Mouse (Mus musculus): ENCODE results near the gene N4bp2. TPM values are rescaled to one million over a fixed set of nuclear protein-coding genes. Genes with fewer than 3 reads are reported as not detected.
A peak's percentile ranks its signal among the peaks of the same experiment; 100 is the strongest.

Gene N4bp2
- polyA plus RNA-seq, 1 experiment, result 22.0 TPM

DNA sequence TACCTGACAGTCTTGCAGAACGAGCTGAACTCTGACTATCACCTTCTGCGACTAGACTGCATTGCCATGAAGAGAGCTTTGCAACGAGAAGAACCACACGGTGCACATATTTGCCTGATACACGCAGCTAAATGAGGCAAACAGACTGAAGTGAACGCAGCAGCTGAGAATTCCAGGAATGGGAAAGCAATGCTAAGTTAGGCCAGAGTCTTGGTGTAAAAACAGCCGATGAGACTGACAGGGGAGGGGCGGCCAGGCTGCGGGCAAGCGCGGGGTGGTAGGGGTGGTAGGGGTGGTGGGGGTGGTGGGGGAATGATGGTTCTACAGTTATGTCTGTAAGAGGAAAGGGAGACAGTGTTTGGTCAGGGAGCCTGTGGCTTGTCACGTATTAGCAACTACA lies 95.6 kb downstream of the N4bp2 start:
- Histone ChIP-seq H3K27ac (ENCODE audit: control insufficient read depth, insufficient read depth, low read length) (peak overlapping the region; percentile 95), H3K4me1 (replicated peaks; ENCODE audit: control insufficient read depth, insufficient read depth, low read length) (peaks cover 31% of the 10 kb centered on the region), H3K4me3 (ENCODE audit: control insufficient read depth, insufficient read depth, low read length) (peak overlapping the region; percentile 38), H3K36me3 (ENCODE audit: control insufficient read depth, insufficient read depth, low read length) (no peaks in the 10 kb centered on the region), H3K27me3 (ENCODE audit: control insufficient read depth, insufficient read depth, low read length) (no peaks in the 10 kb centered on the region)
- DNase-seq, result peak; percentile 50
- 13% methylated on average over 12 of the region's 12 CpGs for WGBS
- no peak for TF ChIP-seq CTCF (IDR thresholded peaks at IDR 0.05; ENCODE audit: borderline replicate concordance, control insufficient read depth, extremely low read depth, insufficient read depth, low read length, poor library complexity)
- no peak for TF ChIP-seq POLR2A (IDR thresholded peaks at IDR 0.05; ENCODE audit: control insufficient read depth, extremely low read depth, insufficient read depth, low read length, poor library complexity)

DNA sequence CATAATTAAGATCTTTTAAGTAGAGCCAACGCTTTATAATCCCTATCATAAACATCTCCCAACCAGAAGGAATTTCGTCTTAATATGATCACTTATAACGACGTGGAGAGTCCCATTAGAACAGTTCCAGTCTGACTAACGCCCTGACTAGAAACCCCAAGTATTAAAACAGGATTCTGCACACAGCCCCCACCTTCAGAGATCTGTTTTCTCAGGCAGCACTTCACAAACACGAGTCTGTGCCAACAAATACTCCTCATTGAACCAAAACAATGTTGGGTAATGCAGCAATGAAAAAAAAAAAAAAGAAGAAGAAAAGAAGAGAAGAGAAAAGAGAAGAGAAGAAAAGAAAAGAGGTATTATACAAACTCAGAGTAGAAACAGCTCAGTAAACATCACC lies 96.1 kb downstream of the N4bp2 start:
- TF ChIP-seq POLR2A (IDR thresholded peaks at IDR 0.05; ENCODE audit: control insufficient read depth, extremely low read depth, insufficient read depth, low read length, poor library complexity), result no peak
- TF ChIP-seq CTCF (IDR thresholded peaks at IDR 0.05; ENCODE audit: borderline replicate concordance, control insufficient read depth, extremely low read depth, insufficient read depth, low read length, poor library complexity), result no peak
- no peak overlapping the region for H3K4me3 ChIP-seq (ENCODE audit: control insufficient read depth, insufficient read depth, low read length)
- H3K4me1 ChIP-seq (replicated peaks; ENCODE audit: control insufficient read depth, insufficient read depth, low read length), result peaks cover 31% of the 10 kb centered on the region
- WGBS, result 42% methylated on average over 6 of the region's 6 CpGs
- DNase-seq, result no peak
- peak overlapping the region; percentile 31; the same call in 1 of the 2 replicates for H3K27ac ChIP-seq (ENCODE audit: control insufficient read depth, insufficient read depth, low read length)
- no peaks in the 10 kb centered on the region for H3K36me3 ChIP-seq (ENCODE audit: control insufficient read depth, insufficient read depth, low read length)
- H3K27me3 ChIP-seq (ENCODE audit: control insufficient read depth, insufficient read depth, low read length), result no peaks in the 10 kb centered on the region

DNA sequence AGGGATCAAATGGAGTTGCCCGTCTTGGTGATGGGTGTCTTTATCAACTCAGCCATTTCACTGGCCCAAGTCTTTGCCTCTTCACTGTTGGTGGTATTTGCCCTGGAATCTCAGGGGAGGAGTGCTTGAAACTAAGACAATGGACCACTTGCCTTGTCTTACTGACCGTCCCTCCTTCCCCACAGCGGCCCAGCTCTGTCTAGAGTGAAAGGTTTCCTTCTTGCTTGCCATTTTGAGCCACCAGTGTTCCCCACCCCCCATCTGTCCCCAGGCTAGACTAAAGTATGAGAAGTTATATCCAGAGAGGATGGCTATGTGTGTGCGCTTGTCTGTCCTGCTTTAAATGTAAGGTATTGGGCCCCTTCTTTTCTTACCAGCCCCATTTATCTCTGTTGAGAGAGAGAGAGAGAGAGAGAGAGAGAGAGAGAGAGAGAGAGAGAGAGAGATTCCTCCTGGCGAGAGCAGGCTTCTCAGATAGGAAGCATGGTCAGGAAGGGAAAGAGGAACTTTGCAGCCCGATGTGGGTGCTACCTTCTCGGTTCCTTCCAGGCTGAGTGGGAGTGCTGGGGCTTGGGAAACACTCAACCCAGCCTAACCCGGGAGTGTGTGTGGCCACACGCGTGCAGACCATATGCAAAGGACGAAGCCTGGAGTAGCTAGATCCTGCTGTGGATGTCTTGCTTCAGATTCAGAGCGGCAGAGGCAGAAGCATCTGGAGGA lies 97.1 kb downstream of the N4bp2 start:
- no peaks in the 10 kb centered on the region for H3K36me3 ChIP-seq (ENCODE audit: control insufficient read depth, insufficient read depth, low read length)
- H3K4me3 ChIP-seq (ENCODE audit: control insufficient read depth, insufficient read depth, low read length), result peak overlapping the region; percentile 59
- peaks cover 28% of the 10 kb centered on the region for H3K4me1 ChIP-seq (replicated peaks; ENCODE audit: control insufficient read depth, insufficient read depth, low read length)
- TF ChIP-seq CTCF (IDR thresholded peaks at IDR 0.05; ENCODE audit: borderline replicate concordance, control insufficient read depth, extremely low read depth, insufficient read depth, low read length, poor library complexity) (no peak), POLR2A (IDR thresholded peaks at IDR 0.05; ENCODE audit: control insufficient read depth, extremely low read depth, insufficient read depth, low read length, poor library complexity) (0 out of 2 replicates have a peak, but pooled peaks have one; percentile 1)
- peak overlapping the region; percentile 99 for H3K27ac ChIP-seq (ENCODE audit: control insufficient read depth, insufficient read depth, low read length)
- no peak for DNase-seq
- 21% methylated on average over 12 of the region's 12 CpGs for WGBS
- H3K27me3 ChIP-seq (ENCODE audit: control insufficient read depth, insufficient read depth, low read length), result no peaks in the 10 kb centered on the region

DNA sequence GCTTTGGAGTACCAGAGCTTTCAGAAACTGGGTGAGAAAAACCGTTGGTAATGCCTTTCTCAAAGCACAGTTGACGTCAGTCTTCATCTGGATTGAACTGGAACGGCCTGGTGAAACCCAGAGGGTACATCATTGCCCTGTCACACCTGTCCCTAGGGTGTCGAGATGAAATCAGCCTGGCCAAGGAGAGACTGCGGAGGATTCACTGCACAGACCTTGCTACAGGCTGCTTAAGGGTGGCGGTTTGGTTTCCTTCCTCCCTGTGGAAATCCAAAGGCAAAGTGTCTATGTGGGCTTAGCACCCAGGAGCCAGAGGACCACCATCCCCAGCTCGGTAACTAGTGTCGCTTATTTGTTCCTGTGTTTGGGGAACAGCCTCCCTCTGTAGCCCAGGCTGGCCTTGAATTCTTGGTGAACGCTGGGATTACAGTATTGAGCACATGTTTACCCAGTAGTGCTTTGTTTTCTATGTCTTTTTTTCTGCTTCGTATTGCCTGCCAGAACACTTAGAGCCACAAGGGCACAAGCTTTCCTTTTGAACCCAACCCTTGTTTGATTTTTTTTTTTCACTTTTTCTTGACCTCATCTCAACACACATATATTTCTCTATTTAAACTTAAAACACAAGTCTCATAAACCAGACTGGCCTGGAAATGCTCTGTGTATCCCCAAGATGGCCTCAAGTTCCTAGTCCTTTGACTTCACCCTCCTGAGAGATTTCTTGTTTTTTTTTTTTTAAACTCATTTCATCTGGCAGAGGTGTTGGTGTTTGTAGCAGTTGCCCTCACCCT lies 98.0 kb downstream of the N4bp2 start, which contains the start of gene Rhoh:
Rhoh (plus strand) TSS at position 60 of the 791 bp plus-strand sequence.
- Histone ChIP-seq H3K4me3 (ENCODE audit: control insufficient read depth, insufficient read depth, low read length) (peak within 1 kb of the TSS; percentile 71), H3K4me1 (replicated peaks; ENCODE audit: control insufficient read depth, insufficient read depth, low read length) (peaks cover 23% of the 10 kb centered on the region), H3K27ac (ENCODE audit: control insufficient read depth, insufficient read depth, low read length) (peak within 1 kb of the TSS; percentile 99), H3K27me3 (ENCODE audit: control insufficient read depth, insufficient read depth, low read length) (no peaks in the 10 kb centered on the region), H3K36me3 (ENCODE audit: control insufficient read depth, insufficient read depth, low read length) (peaks cover 4% of the 10 kb centered on the region; the same call in 1 of the 2 replicates)
- 10% methylated on average over 10 of the region's 10 CpGs for WGBS
- no peak for TF ChIP-seq CTCF (IDR thresholded peaks at IDR 0.05; ENCODE audit: borderline replicate concordance, control insufficient read depth, extremely low read depth, insufficient read depth, low read length, poor library complexity)
- TF ChIP-seq POLR2A (IDR thresholded peaks at IDR 0.05; ENCODE audit: control insufficient read depth, extremely low read depth, insufficient read depth, low read length, poor library complexity), result 0 out of 2 replicates have a peak, but pooled peaks have one; percentile 25
- DNase-seq, result peak; percentile 64

DNA sequence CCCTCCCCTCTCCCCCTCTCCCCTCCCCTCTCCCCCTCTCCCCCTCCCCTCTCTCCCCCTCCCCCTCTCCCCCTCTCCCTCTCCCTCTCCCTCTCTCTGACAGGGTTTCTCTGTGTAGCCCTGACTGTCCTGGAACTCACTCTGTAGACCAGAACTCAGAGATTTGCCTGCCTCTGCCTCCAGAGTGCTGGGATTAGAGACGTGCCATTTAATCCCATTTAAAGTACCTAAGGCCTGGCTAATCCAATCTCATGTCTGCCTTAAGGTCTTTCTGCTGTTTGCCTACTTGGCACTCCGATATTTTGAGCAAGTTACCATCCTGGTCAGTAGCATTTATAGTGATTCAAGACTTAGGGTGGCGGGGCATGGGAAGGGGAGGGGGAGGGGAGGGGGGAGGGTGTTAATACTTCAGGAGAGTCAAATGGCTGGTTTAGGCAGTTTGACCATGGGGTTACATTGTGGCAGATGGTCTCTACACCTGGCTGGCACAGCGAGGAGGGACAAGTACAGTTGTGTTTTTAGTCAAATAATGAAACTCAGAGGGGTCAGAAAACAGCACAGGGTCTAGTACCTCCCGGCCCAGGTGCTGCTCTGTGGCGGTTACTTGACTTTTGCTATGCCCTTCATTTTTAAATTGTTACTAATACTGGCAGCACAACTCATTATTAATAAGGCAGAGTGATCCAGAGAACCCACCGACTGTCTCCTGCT lies 99.1 kb downstream of the N4bp2 start:
- no peak for DNase-seq
- TF ChIP-seq CTCF (IDR thresholded peaks at IDR 0.05; ENCODE audit: borderline replicate concordance, control insufficient read depth, extremely low read depth, insufficient read depth, low read length, poor library complexity) (no peak), POLR2A (IDR thresholded peaks at IDR 0.05; ENCODE audit: control insufficient read depth, extremely low read depth, insufficient read depth, low read length, poor library complexity) (no peak)
- peak overlapping the region; percentile 95 for H3K4me3 ChIP-seq (ENCODE audit: control insufficient read depth, insufficient read depth, low read length)
- no peaks in the 10 kb centered on the region for H3K27me3 ChIP-seq (ENCODE audit: control insufficient read depth, insufficient read depth, low read length)
- H3K27ac ChIP-seq (ENCODE audit: control insufficient read depth, insufficient read depth, low read length), result peak overlapping the region; percentile 99
- H3K4me1 ChIP-seq (replicated peaks; ENCODE audit: control insufficient read depth, insufficient read depth, low read length), result peaks cover 18% of the 10 kb centered on the region
- WGBS, result 32% methylated on average over 7 of the region's 7 CpGs
- H3K36me3 ChIP-seq (ENCODE audit: control insufficient read depth, insufficient read depth, low read length), result peaks cover 8% of the 10 kb centered on the region; the same call in 1 of the 2 replicates

DNA sequence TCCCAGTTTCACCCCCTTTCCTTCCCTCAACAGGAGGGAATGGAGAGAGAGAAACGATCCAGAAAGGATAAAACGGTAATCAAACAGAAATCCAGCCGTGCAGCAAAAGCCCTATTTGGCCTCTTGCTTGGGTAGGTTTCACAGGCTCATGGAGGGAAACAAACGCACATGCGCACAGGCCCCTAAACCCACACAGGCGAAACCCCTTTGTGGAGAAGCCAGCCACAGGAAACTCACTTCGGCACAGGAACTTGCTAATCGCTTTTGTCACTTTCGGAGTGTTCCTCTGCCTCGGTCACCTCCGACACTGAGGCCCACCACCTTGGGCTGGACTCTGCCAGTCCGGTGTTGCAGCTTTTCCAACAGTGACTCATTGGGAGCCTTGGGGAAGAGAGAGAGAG lies 100.0 kb downstream of the N4bp2 start:
- TF ChIP-seq POLR2A (IDR thresholded peaks at IDR 0.05; ENCODE audit: control insufficient read depth, extremely low read depth, insufficient read depth, low read length, poor library complexity) (peak; percentile 88), CTCF (IDR thresholded peaks at IDR 0.05; ENCODE audit: borderline replicate concordance, control insufficient read depth, extremely low read depth, insufficient read depth, low read length, poor library complexity) (peak; percentile 38; the same call in 1 of the 2 replicates)

More for the DNA sequence above, 100.0 kb downstream of the N4bp2 start:
- H3K27me3 ChIP-seq (ENCODE audit: control insufficient read depth, insufficient read depth, low read length), result no peaks in the 10 kb centered on the region
- peak overlapping the region; percentile 95 for H3K4me3 ChIP-seq (ENCODE audit: control insufficient read depth, insufficient read depth, low read length)
- H3K36me3 ChIP-seq (ENCODE audit: control insufficient read depth, insufficient read depth, low read length), result peaks cover 8% of the 10 kb centered on the region; the same call in 1 of the 2 replicates
- 5% methylated on average over 12 of the region's 12 CpGs for WGBS
- peaks cover 17% of the 10 kb centered on the region for H3K4me1 ChIP-seq (replicated peaks; ENCODE audit: control insufficient read depth, insufficient read depth, low read length)
- peak overlapping the region; percentile 99 for H3K27ac ChIP-seq (ENCODE audit: control insufficient read depth, insufficient read depth, low read length)
- DNase-seq, result peak; percentile 90
